Mouse (Mus musculus): Measurements from ENCODE around the gene Zfp512b. TPM values are rescaled to one million over a fixed set of nuclear protein-coding genes. Genes with fewer than 3 reads are reported as not detected.

Zfp512b gene
- total RNA-seq, 2 experiments from 2014 or later = 16.6 to 18.0 TPM

Small RNA genes within 50 kb of the gene (microRNA-seq; reads per million reads assigned to microRNA genes)
- 0 reads per million in 2 experiments for gene Mir7006 (ENCODE audit: borderline number of aligned reads in 2 of 2)

Other genes starting within 250 kb of the Zfp512b start
- gene Zgpat, start 227.9 kb downstream of the Zfp512b start, total RNA-seq (2021) = 10 to 100 TPM; 17.6 to 22.3 TPM
- 10 to 100 TPM; 52.2 to 55.4 TPM for gene Arfrp1, start 227.4 kb downstream of the Zfp512b start, total RNA-seq (2021)
- gene Lime1, start 212.7 kb downstream of the Zfp512b start, total RNA-seq (2021) = 1 to 10 TPM; 5.1 to 6.7 TPM
- gene Zbtb46, start 133.4 kb downstream of the Zfp512b start, total RNA-seq (2021) = 10 to 100 TPM; 12.4 to 12.9 TPM
- gene Abhd16b, start 99.6 kb downstream of the Zfp512b start, total RNA-seq (2021) = not detected
- gene Tpd52l2, start 95.7 kb downstream of the Zfp512b start, total RNA-seq (2021) = 10 to 100 TPM; 62.9 to 67.7 TPM
- gene Dnajc5, start 72.3 kb downstream of the Zfp512b start, total RNA-seq (2021) = 10 to 100 TPM; 58.4 to 68.6 TPM
- 10 to 100 TPM; 36.6 to 47.4 TPM for gene Uckl1, start 7.9 kb downstream of the Zfp512b start, total RNA-seq (2021)
- gene Prpf6, start 935 bp downstream of the Zfp512b start, total RNA-seq (2021) = 10 to 100 TPM; 36.0 to 38.3 TPM
- 1 to 10 TPM; 2.3 to 2.4 TPM for gene Samd10, start 6.4 kb upstream of the Zfp512b start, total RNA-seq (2021)
- gene Gm29797, start 64.2 kb upstream of the Zfp512b start, total RNA-seq (2021) = not detected
- gene Sox18, start 78.8 kb upstream of the Zfp512b start, total RNA-seq (2021) = 10 to 100 TPM; 34.4 to 64.4 TPM
- gene Tcea2, start 87.5 kb upstream of the Zfp512b start, total RNA-seq (2021) = 1 to 10 TPM; 6.1 to 7.3 TPM
- 1 to 10 TPM; 5.7 to 7.2 TPM for gene Rgs19, start 101.2 kb upstream of the Zfp512b start, total RNA-seq (2021)
- not detected for gene Lkaaear1, start 105.6 kb upstream of the Zfp512b start, total RNA-seq (2021)
- not detected for gene Oprl1, start 122.2 kb upstream of the Zfp512b start, total RNA-seq (2021)
- not detected for gene Myt1, start 170.5 kb upstream of the Zfp512b start, total RNA-seq (2021)
- gene Pcmtd2, start 245.1 kb upstream of the Zfp512b start, total RNA-seq (2021) = 10 to 100 TPM; 64.6 to 69.4 TPM

All from heart, postnatal 36 days (tissue).